19 mouse cellular contexts compared by ENCODE assay signal in genomic region chr5:21153672-21154071, GRCm38 (mm10). TPM values are rescaled to one million over a fixed set of nuclear protein-coding genes. Genes with fewer than 3 reads are reported as not detected.
DNase-seq lines count a peak whose midpoint lies in the region; ATAC-seq and TF ChIP-seq lines count a peak whose summit lies in the region.
"Had no signal": no experiment of that assay in that cellular context is flagged by ENCODE, and none has a peak within 500 bp of the region (broad histone marks: within the 10 kb centered on the region; RNA-seq: fewer than 3 reads in every experiment).

No protein-coding gene starts in this region.

- no peaks in the 10 kb centered on the region for H3K4me1 ChIP-seq in liver, postnatal 0 days (ENCODE audit: insufficient read depth)
- no peaks in the 10 kb centered on the region for H3K4me1 ChIP-seq in liver, embryonic 11.5 days (replicated peaks; ENCODE audit: control insufficient read depth, insufficient read depth, low read length)
- H3K4me1 ChIP-seq in hindbrain, embryonic 12.5 days = no peaks in the 10 kb centered on the region
- H3K4me1 ChIP-seq: forebrain, embryonic 13.5 days; heart, embryonic 15.5 days; hindbrain, embryonic 10.5 days; neural tube, embryonic 13.5 days had no signal

- H3K4me3 ChIP-seq in gastrocnemius, adult 2 months = no peak overlapping the region
- H3K4me3 ChIP-seq in liver, postnatal 0 days (ENCODE audit: low read depth, low read length) = no peak overlapping the region
- H3K4me3 ChIP-seq in liver, embryonic 11.5 days (ENCODE audit: low read depth, low read length) = no peak overlapping the region
- H3K4me3 ChIP-seq in hindbrain, embryonic 12.5 days = no peak overlapping the region
- H3K4me3 ChIP-seq: forebrain, embryonic 13.5 days; heart, embryonic 15.5 days; hindbrain, embryonic 10.5 days; neural tube, embryonic 13.5 days had no signal

- no peak overlapping the region for H3K9ac ChIP-seq in liver, postnatal 0 days (replicated peaks)
- no peak overlapping the region for H3K9ac ChIP-seq in liver, embryonic 11.5 days (ENCODE audit: low read depth, low read length)
- no peak overlapping the region for H3K9ac ChIP-seq in hindbrain, embryonic 12.5 days
- H3K9ac ChIP-seq: forebrain, embryonic 13.5 days; heart, embryonic 15.5 days; neural tube, embryonic 13.5 days had no signal

- peak; percentile 32; the same call in 1 of the 2 replicates for TF ChIP-seq CTCF in gastrocnemius, adult 2 months (IDR thresholded peaks at IDR 0.05)
- peak; percentile 40 for TF ChIP-seq CTCF in liver, postnatal 0 days (IDR thresholded peaks at IDR 0.05; ENCODE audit: low read depth)

- no peaks in the 10 kb centered on the region for H3K36me3 ChIP-seq in liver, postnatal 0 days (replicated peaks; ENCODE audit: insufficient read depth, low read length)
- H3K36me3 ChIP-seq in liver, embryonic 11.5 days (ENCODE audit: control insufficient read depth, insufficient read depth, low read length) = no peaks in the 10 kb centered on the region
- H3K36me3 ChIP-seq in hindbrain, embryonic 12.5 days = no peaks in the 10 kb centered on the region
- H3K36me3 ChIP-seq: heart, embryonic 15.5 days; hindbrain, embryonic 10.5 days; neural tube, embryonic 13.5 days had no signal

- DNase-seq in gastrocnemius, adult 2 months = no peak
- no peak for DNase-seq in gastrocnemius, postnatal 25 days
- no peak for DNase-seq in liver, postnatal 0 days
- no peak for DNase-seq in liver, embryonic 11.5 days (ENCODE audit: low spot score)
- DNase-seq in CD4-positive helper T cell, adult 2 months (ENCODE audit: low read depth, low spot score) = peak; percentile 12
- peak; percentile 36 for DNase-seq in naive thymus-derived CD4-positive, alpha-beta T cell, adult 2 months (ENCODE audit: low read depth)
- DNase-seq in left cerebral cortex, adult 18-20 months (ENCODE audit: low spot score in 2 of 2) = no peak
- DNase-seq: adrenal gland, adult 2 months; cerebellum, adult 11 months; cerebellum, postnatal 14 days; lung, postnatal 10 days; right cerebral cortex, postnatal 25 days; thymus, adult 18-20 months had no signal

- H3K9me3 ChIP-seq in liver, postnatal 0 days (ENCODE audit: low read length) = 0 out of 2 replicates have a peak, but pooled peaks cover 5% of the 10 kb centered on the region
- H3K9me3 ChIP-seq in liver, embryonic 11.5 days (ENCODE audit: control insufficient read depth, low read length) = peaks cover 5% of the 10 kb centered on the region; the same call in 1 of the 2 replicates
- peaks cover 4% of the 10 kb centered on the region; the same call in 1 of the 2 replicates for H3K9me3 ChIP-seq in hindbrain, embryonic 12.5 days (replicated peaks)
- H3K9me3 ChIP-seq: forebrain, embryonic 13.5 days had no signal

- intact Hi-C loops in gastrocnemius, adult 2 months (cut with DNase I) = no loop called here

- no peak for TF ChIP-seq EP300 in liver, postnatal 0 days (IDR thresholded peaks at IDR 0.05; ENCODE audit: low read depth)

- no peaks in the 10 kb centered on the region for H3K27me3 ChIP-seq in liver, postnatal 0 days (ENCODE audit: insufficient read depth, low read length)
- H3K27me3 ChIP-seq in liver, embryonic 11.5 days (replicated peaks; ENCODE audit: control insufficient read depth, insufficient read depth, low read length) = no peaks in the 10 kb centered on the region
- no peaks in the 10 kb centered on the region for H3K27me3 ChIP-seq in hindbrain, embryonic 12.5 days
- H3K27me3 ChIP-seq: forebrain, embryonic 13.5 days; heart, embryonic 15.5 days; neural tube, embryonic 13.5 days had no signal

- no peak overlapping the region for H3K4me2 ChIP-seq in liver, postnatal 0 days (ENCODE audit: low read depth, low read length)
- no peak overlapping the region for H3K4me2 ChIP-seq in liver, embryonic 11.5 days
- no peak overlapping the region for H3K4me2 ChIP-seq in hindbrain, embryonic 12.5 days (replicated peaks)
- H3K4me2 ChIP-seq: forebrain, embryonic 13.5 days; heart, embryonic 15.5 days; neural tube, embryonic 13.5 days had no signal

- ATAC-seq in liver, postnatal 0 days = no peak
- ATAC-seq in liver, embryonic 11.5 days (replicated peaks; ENCODE audit: low FRiP score) = no peak
- no peak for ATAC-seq in hindbrain, embryonic 12.5 days (ENCODE audit: low FRiP score)
- ATAC-seq: forebrain, embryonic 13.5 days; inflammation-experienced regulatory T-cells, adult 6 months had no signal

- 59% methylated on average over 1 of the region's 1 CpGs for WGBS in liver, postnatal 0 days (ENCODE audit: insufficient replicate concordance)
- 71% methylated on average over 1 of the region's 1 CpGs for WGBS in liver, embryonic 11.5 days
- WGBS in hindbrain, embryonic 12.5 days = 72% methylated on average over 1 of the region's 1 CpGs

- no peak overlapping the region for H3K27ac ChIP-seq in gastrocnemius, adult 2 months
- H3K27ac ChIP-seq in liver, postnatal 0 days (ENCODE audit: low read depth) = no peak overlapping the region
- no peak overlapping the region for H3K27ac ChIP-seq in liver, embryonic 11.5 days (ENCODE audit: low read depth, low read length)
- no peak overlapping the region for H3K27ac ChIP-seq in hindbrain, embryonic 12.5 days
- H3K27ac ChIP-seq: forebrain, embryonic 13.5 days; heart, embryonic 15.5 days; hindbrain, embryonic 10.5 days; neural tube, embryonic 13.5 days had no signal

RNA-seq across cellular contexts. Expression of gene Gsap, which starts 32.4 kb away (rescaled TPM):
- total RNA-seq in gastrocnemius, adult 2 months (2021) = 1 to 10 TPM in 1 of 2 experiments, under 1 TPM in 1; 0.94 to 1.1 TPM
- 1 to 10 TPM; 1.4 to 1.6 TPM for total RNA-seq in gastrocnemius, postnatal 25 days (2021)
- polyA plus RNA-seq in liver, postnatal 0 days (2015; fragmentation: Nextera tagmentation; extraction: Ambion mirVana) = 2.9 and 3.2 TPM in 2 replicates
- 3.9 and 4.1 TPM in 2 replicates for polyA plus RNA-seq in liver, embryonic 11.5 days (2014; fragmentation: Nextera tagmentation; extraction: Ambion mirVana)
- 3.8 and 4.0 TPM in 2 replicates for polyA plus RNA-seq in hindbrain, embryonic 12.5 days (2016; fragmentation: Nextera tagmentation; extraction: Ambion mirVana)
- total RNA-seq in left cerebral cortex, adult 18-20 months (2021) = 1 to 10 TPM; 4.4 to 5.1 TPM

Comparison
In these comparisons a context has a peak if more than half of its experiments do, and no peak if none do; other contexts are left out.
1. DNase-seq: peak in CD4-positive helper T cell, adult 2 months (single experiment) and naive thymus-derived CD4-positive, alpha-beta T cell, adult 2 months (single experiment); none in gastrocnemius, adult 2 months (single experiment), gastrocnemius, postnatal 25 days (single experiment), liver, postnatal 0 days (single experiment), liver, embryonic 11.5 days (single experiment) and left cerebral cortex, adult 18-20 months (0 of 2).